Mouse (Mus musculus) lung, adult 18-20 months (tissue): ENCODE data around the gene Spred3.

ENCODE experiments used
- DNase-seq, 2 experiments: peaks; one replicate each; pipeline ENCODE4 v3.0.0; 2022; ENCODE audit warnings: mixed read lengths in 2 of 2

Gene Spred3

DNA sequence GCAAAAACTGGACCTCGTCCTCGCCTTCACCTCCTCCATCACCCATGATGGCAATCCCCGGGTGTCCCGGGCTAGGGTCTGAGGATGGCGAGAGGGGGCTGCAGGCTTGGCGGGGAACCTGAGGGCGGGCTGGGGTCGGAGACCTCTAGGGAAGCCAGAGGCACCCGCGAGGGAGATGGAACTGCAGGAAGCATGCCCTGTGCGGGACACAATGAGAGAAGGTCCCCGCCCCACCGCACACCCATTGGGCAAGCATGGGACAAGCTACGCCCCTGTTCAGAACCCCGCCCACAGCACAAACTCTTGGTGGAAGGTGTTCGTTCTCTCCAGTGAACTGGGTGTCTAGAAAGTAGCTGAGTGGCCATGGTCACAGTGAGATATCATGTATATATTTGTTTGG, 45.2 kb downstream of the Spred3 start, which contains the start of gene Ryr1:
Ryr1 (minus strand) TSS at position 210 of the 400 bp plus-strand sequence.
- peak; percentile 65 to 72 for DNase-seq

- no peak for DNase-seq
These were observed 46.5 kb downstream of the Spred3 start for GRCm38 (mm10) chr7:29123531-29124358.

GRCm38 (mm10) chr7:29122821-29123220, 47.4 kb downstream of the Spred3 start:
- DNase-seq, result no peak

- DNase-seq, result no peak
These were observed 50.7 kb downstream of the Spred3 start for GRCm38 (mm10) chr7:29119526-29119925.

DNA sequence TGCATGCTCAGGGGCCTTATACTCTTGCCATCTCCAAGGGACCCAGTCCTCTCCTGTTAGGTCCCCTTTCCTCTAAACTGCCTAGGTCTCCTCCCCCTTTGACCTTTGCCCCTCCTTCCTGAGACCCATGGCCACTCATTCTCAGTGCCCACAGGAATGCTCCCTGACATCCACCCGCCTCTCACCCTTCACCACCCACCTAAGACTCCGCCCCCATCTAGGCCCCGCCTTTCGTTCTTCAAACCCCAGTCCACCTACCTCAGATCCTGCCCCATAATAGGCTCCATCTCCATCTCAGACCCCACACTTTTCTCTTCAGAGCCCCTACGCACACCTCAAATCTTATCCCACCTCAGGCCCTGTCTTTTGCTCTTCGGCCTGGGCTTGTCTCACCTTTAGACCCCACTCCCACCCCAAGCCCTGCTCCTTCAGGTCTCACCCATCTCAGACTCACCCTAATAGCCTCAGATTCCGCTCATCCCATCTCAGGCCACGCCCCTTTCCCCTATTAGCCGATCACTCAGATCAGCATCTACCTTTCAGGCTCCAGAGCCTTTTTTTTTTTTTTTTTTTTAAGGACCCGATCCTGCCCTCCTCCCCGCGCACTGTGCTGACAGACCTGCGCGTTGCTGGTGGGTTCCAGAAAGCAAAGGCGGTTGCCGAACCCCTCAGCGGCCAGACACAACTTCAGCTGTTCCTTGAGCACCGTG, 51.9 kb downstream of the Spred3 start:
- no peak for DNase-seq

DNA sequence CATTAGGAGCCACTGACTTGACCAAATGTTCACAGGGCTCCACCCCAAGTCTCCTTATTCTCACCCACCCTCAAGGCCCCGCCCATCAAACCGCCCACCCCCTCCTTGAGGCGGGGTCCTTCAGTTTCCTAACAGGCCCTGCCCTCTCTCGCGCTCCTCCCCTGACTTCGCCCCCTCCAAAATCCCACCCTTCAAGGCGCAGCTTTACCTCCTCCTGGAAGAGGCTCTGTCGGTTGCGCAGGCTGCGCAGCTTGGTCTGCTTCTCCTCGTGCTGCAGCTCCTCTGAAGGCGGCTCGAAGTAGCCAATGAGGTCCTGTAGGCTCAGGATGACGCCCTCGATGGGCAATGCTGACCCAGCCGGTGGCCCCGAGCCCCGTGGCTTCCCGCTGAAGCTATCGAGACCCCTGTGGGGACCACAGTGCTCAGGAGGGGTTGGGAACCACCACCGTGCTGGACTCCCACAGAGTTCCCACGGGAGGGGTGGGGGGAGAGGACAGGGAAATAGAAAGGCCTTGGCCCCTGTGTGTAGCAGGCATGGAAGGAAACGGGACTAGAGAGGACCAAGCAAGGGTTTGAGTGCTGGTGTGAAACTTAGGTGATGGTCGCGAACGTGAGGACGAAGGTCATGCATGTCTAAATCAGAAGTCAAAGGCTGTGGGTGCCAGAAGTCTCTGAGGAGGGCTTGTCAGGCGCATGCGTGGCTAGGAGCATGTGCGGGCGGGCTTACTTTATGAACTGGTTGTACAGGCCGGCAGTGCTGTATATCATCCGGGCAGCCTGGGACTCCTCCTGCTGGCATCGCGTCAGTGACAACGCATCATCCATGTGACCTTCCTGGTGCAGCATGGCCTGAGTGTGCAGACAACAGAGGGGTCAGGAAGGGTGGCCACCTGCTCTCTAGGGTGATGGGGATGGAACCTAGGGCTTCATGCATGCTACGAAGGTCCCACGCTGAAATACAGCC, 60.9 kb downstream of the Spred3 start:
- peak; percentile 59 to 68 for DNase-seq
